Mouse (Mus musculus) layer of hippocampus, adult 18-20 months (tissue): Measurements from ENCODE around the gene Auts2. TPM values are rescaled to one million over a fixed set of nuclear protein-coding genes. Genes with fewer than 3 reads are reported as not detected.

ENCODE experiments used
- DNase-seq, 2 experiments: peaks; one replicate each; pipeline ENCODE4 v3.0.0; 2022; ENCODE audit warnings: low spot score in 2 of 2
- total RNA-seq, 2 experiments: library from RNA; stranded (reverse); gene quantifications; 2 replicates each; pipeline ENCODE4 v1.2.3; 2021

Gene Auts2
- total RNA-seq, 2 experiments from 2014 or later: 142 to 145 TPM

DNA sequence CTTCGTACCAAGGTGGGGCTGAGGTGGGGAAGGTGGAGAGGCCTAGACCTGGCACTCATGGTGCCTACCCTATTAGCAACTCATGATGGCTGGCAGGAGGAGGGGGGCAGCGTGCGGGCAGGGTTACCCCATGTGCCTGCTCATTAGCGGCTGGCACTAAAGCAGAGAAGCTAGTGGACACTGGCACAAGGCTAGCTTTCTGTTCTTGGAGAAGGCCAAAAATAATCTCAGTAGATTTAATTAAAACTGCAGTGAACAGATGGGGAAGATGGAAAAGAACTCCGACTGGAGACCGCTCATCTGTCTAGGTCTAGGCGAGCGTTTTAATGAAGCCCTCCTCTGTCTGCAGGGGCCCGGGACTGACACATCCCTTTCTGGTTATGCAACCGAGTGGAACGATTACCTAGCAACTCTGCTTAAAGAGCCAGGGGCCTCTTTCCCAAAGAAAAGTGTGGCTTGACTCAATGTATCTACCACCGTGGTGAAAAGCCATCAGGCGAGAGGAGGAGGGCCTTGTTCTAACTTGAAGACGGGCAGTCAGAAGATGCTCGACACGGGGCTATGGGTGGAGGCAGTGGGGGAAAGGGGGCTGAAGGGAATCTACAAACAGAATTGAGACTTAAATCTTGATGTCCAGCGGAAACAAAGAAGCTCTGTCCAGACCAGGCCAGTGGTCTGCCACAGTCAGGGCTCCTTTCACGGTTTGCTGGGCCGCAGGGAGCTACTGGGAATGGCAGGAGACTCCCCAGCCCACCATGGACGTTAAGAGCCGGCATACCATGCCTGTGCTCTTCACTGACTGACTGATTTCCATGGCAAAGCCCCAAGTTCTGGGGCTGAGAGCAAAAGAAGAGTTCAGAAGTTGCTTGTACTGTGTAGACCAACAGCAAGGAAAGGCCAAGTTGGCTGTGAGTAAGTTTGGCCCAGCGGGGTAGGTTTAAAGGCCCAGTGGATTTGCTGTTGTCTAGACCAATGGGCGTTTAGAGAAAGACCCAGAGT, 899.7 kb downstream of the Auts2 start:
- DNase-seq: peak; percentile 50 to 66

GRCm38 (mm10) chr5:131642752-131643151, 900.4 kb downstream of the Auts2 start:
- no peak for DNase-seq

GRCm38 (mm10) chr5:131636431-131636830, 906.7 kb downstream of the Auts2 start:
- no peak for DNase-seq

DNA sequence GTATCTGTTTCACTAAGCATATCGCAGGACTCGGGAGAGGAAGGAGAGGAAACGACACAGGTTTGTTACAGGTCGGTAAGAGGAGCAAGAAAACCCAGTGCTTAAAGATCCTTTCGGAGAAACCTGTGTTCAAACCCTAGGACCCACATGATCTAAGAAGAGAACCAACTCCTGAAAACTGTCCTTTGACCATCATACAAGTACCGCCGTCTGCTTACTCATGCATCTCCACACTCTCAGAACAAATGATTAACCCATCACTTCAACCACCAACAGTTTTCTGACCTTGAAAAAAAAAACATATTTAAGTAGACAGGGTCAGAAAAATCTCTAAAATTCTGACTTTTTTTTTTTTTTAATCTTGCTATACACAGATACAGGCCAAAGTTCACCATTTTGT, 908.4 kb downstream of the Auts2 start:
- DNase-seq: no peak

GRCm38 (mm10) chr5:131631998-131632379, 911.2 kb downstream of the Auts2 start:
- no peak for DNase-seq

DNA sequence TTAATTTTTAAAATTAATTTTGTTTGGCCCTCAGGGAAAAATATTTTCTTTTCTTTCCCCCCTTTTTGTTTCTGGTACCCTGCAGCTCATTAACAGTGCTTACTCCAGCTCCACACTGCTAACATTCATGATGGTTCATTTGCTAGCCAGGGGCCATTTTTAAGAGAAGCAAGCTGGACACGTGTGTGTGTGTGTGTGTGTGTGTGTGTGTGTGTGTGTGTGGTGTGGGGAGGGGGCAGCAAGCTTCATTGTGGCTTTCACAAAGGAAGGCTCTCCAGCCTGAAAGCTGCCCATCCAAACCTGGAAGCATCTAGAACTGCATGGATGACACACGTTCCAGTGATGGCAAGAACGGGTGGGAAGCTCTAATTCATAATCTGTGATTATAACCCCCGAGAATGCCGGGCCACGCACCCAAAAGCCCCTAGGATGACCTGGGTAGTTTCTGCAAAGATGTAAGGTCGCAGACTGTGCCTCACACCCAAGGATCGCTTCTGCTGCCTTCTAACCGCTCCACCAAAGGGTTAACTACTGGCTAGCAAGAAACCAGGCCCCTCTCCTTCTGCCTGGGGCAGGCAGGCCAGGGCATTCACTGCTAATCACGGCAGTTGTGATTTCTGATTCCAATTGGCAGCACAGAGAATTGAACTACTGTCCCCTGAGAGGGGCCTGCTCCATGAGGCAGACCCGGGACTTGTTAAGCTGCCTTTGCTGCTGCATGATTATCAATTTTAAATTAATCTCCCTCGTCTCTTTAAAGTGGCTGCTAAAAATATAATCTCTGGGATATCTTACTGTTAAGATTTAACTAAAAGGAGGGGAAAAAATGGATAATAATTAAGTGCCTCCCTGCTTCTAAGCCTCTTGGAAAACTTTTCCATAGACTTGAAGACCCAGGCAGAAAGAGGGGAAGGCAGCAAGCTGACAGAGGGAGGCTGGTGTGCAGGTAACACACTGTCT, 911.8 kb downstream of the Auts2 start:
- no peak for DNase-seq

DNA sequence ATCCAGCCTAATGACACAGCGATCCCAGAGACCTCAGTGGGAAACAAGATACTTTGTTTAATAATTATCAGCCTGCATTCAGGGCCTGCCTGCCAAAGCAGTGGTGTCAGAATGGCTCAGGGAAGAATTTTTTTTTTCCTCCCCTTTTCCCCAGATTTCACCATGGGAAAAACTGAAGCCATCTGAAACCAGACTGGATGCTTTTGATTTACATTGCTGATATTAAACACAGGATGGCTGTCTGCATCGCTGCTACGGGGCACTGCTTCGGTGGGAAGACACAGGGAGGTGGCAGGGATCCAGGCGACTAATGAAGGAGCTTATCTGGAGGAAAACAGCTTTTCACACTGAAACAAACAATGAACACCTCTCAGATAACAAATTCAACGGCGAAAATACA, 912.6 kb downstream of the Auts2 start:
- DNase-seq: no peak

- DNase-seq: peak; percentile 66 to 80
These were observed 926.8 kb downstream of the Auts2 start for GRCm38 (mm10) chr5:131616113-131616876.

DNA sequence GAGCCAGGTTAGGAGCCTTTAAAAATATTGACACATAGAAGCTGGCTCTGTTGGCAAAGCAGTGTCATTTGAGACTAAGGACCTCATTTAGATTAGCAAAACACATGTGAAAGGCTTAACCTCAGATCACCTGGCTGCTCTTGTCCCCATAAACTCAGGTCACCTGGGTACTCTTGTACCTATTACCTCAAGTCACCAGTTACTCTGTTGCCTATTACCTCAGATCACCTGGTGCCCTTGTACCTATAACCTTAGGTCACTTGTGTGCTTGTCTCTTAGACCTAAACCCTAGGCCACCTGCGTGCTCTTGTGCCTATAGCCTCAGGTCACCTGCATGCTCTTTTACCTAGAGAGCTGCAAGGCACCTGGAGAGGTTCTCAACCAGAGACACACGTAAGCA, 928.9 kb downstream of the Auts2 start:
- DNase-seq: no peak

DNA sequence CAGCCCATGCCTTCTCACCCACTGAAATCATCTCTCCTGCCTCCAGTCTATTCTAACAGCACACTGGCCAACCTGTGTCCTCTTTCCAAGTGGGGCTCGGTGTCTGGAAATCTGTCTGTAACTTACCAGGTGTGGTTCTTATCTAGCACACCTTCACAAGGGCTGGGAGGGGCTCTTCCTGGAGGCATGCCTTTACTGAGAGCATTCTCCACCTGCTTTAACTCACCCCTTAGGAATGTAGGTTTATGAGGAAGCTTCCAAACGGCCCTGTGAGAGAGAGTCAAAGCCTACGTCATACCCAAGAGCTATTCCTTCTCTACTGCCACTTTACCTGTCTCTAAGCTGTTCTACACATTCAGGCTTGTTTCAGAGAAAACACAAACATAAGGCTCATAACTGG, 929.8 kb downstream of the Auts2 start:
- DNase-seq: no peak

DNA sequence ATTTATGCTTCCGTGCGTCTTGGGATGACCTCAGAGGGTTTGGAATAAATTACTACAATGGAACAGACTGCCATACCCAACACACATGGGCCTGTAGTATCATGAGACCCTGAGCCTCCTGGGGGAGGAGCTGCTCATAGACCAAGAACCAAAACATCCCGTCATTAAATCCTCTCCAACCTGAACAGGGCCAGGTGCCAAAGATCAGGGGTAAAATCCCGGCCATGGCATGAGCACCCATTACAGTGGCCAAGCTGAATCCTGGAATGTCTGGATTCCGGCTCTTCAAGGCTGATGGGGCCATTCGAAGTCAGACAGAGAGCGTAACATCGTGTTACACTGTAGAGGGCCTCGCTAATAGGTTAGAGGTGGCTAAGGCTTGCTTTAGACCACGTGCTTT, 932.4 kb downstream of the Auts2 start:
- no peak for DNase-seq

GRCm38 (mm10) chr5:131606786-131607185, 936.4 kb downstream of the Auts2 start:
- DNase-seq: no peak

- no peak for DNase-seq
These were observed 941.0 kb downstream of the Auts2 start for GRCm38 (mm10) chr5:131601934-131602692.

DNA sequence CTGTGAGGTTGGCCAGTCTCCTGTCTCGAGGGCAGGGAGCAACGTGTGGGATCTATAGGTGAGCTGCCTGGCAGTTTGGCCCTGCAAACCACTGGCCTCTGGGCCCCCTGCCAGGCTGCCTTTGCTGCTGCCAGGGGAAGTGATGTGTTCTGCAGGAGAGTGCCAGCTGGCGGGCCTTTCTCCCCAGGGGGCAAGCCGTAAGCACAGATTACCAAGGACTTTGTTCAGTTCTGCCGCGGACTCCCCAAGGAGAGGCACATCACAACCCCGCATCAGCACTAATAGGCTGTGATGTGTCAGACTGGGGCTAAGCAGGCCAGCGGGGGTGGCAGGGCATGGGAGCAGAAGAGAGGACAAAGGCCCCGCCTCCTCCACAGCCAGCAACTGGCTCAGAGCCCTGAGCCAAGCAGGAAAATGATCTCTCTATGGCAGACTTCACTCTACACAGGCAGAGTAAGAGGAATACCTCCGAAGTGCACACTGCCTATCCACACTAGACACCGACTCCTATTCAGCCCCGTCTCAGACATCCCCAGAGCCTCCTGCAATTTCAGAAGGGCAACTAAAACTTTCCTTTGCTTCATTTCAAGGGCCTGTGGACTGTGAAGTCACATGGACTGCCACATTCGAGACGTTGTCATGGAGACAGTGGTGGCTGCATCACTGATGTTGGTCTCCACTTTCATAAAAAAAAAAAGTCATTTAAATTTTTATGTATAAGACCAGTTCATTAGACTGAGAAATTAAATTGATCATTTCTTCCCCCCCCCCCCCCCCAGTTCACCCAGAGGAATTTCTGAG, 942.6 kb downstream of the Auts2 start:
- peak; percentile 22 to 66 for DNase-seq

DNA sequence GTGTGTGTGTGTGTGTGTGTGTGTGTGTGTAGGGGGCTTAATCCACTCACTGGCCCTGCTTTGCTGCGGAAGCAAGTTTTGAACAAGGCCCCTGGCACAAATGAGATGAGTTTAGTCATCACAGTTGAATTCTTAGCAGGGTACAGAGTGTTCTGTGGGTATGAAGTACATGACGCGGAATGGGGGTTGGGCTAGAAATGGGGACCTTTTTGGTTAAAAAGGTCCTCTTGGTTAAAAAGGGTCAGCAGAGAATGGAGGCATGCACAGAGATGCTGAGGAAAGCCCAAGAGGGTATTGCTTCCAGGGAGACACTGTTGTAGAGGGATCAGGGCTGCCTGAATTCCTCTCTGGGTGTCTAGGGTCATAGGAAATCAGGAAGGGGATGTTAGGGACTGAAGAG, 945.6 kb downstream of the Auts2 start:
- DNase-seq: no peak

- no peak for DNase-seq
These were observed 946.6 kb downstream of the Auts2 start for GRCm38 (mm10) chr5:131596591-131596990.

GRCm38 (mm10) chr5:131595730-131596129, 947.4 kb downstream of the Auts2 start:
- no peak for DNase-seq

- no peak for DNase-seq
These were observed 948.5 kb downstream of the Auts2 start for GRCm38 (mm10) chr5:131594597-131594996.

DNA sequence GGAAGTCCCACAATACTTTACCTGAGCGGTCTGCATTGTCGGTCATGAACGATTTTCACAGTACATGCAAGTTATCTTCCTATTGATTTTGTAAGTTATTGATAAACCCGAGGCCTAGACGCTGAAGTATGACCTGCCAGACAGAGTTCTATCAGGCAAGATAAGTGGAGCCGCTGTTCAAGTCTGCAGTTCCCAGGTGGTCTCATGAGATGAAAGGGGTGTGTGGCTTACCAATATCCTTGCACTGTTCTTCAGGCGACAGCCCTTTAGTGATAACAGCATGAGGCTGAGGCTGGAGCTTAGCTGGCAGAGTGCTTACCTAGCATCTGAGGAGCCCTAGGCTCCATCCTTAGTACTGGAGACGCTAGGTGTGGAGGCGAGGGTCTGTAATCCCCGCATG, 949.9 kb downstream of the Auts2 start:
- no peak for DNase-seq
